Mouse (Mus musculus) stomach, embryonic 15.5 days (tissue): ENCODE measurements around the gene Tex45. TPM values are rescaled to one million over a fixed set of nuclear protein-coding genes. Genes with fewer than 3 reads are reported as not detected.

Experiments used
- ATAC-seq: fragments of 200-750 bp; cut with Nextera tagmentation; 2 replicates; pipeline ENCODE4 v1.8.0; 2017; ENCODE audit warnings: low read depth, moderate number of reproducible peaks, moderate TSS enrichment; ENCODE audit not compliant: insufficient read depth, low FRiP score
- H3K27ac ChIP-seq: fragments of 300-500 bp; sonication (generic); 2 replicates; pipeline ENCODE4 v1.5.1; 2015; ENCODE audit warnings: mild to moderate bottlenecking, inconsistent platforms
- H3K27me3 ChIP-seq: fragments of 300-500 bp; sonication (generic); replicated peaks from 2 replicates; pipeline ENCODE4 v1.6.1; 2015; ENCODE audit warnings: inconsistent platforms
- H3K36me3 ChIP-seq: fragments of 300-500 bp; sonication (generic); 2 replicates; pipeline ENCODE4 v1.6.1; 2015; ENCODE audit warnings: inconsistent platforms
- H3K4me1 ChIP-seq: fragments of 300-500 bp; sonication (generic); 2 replicates; pipeline ENCODE4 v1.6.1; 2015; ENCODE audit warnings: inconsistent platforms
- H3K4me2 ChIP-seq: fragments of 300-500 bp; sonication (generic); 2 replicates; pipeline ENCODE4 v1.6.1; 2015; ENCODE audit warnings: mild to moderate bottlenecking, inconsistent platforms
- H3K4me3 ChIP-seq: fragments of 300-500 bp; sonication (generic); replicated peaks from 2 replicates; pipeline ENCODE4 v1.5.1; 2015; ENCODE audit warnings: inconsistent platforms
- H3K9ac ChIP-seq: fragments of 300-500 bp; sonication (generic); 2 replicates; pipeline ENCODE4 v1.6.1; 2015; ENCODE audit warnings: inconsistent platforms
- H3K9me3 ChIP-seq: fragments of 300-500 bp; sonication (generic); 2 replicates; pipeline ENCODE4 v1.6.1; 2016; ENCODE audit warnings: inconsistent platforms
- WGBS: fragments of 180-500 bp; shearing (Covaris S2); methylation state at CpG from one replicate; pipeline ENCODE4 v1.1.7; 2015; 5-methylcytosine and 5-hydroxymethylcytosine counted together
- polyA plus RNA-seq: library from polyadenylated mRNA; unstranded; fragments of >200 nt; fragmentation: Nextera tagmentation; extraction: Ambion mirVana; gene quantifications from 2 replicates; pipeline ENCODE4 v1.2.1, GENCODE M21; 2015

The Tex45 gene
- polyA plus RNA-seq, 1 experiment from 2014 or later: not detected

DNA sequence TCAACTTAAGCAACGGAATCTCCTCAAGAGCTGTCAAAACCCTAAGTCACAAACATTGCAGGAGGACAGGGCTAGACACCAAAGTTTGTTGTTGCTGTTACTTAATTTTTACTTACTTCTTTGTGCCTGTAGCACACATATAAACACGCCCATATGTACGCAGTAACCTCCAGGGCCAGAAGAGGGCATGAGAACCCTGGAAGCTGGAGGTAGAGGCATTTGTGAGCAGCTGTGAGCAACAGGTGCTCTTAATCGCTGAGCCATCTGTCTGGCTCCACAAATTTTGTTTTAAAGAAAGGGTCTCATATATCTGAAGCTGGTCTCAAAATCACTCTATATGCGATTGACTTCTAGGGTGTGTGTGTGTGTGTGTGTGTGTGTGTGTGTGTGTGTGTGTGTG is 6.4 kb upstream of the Tex45 start:
- Histone ChIP-seq H3K9me3 (no peaks in the 10 kb centered on the region), H3K27me3 (no peaks in the 10 kb centered on the region), H3K4me2 (no peak overlapping the region), H3K27ac (no peak overlapping the region), H3K4me1 (no peaks in the 10 kb centered on the region), H3K4me3 (no peak overlapping the region), H3K9ac (no peak overlapping the region), H3K36me3 (no peaks in the 10 kb centered on the region)
- ATAC-seq: no peak
- WGBS: 45% methylated on average over 5 of the region's 5 CpGs

DNA sequence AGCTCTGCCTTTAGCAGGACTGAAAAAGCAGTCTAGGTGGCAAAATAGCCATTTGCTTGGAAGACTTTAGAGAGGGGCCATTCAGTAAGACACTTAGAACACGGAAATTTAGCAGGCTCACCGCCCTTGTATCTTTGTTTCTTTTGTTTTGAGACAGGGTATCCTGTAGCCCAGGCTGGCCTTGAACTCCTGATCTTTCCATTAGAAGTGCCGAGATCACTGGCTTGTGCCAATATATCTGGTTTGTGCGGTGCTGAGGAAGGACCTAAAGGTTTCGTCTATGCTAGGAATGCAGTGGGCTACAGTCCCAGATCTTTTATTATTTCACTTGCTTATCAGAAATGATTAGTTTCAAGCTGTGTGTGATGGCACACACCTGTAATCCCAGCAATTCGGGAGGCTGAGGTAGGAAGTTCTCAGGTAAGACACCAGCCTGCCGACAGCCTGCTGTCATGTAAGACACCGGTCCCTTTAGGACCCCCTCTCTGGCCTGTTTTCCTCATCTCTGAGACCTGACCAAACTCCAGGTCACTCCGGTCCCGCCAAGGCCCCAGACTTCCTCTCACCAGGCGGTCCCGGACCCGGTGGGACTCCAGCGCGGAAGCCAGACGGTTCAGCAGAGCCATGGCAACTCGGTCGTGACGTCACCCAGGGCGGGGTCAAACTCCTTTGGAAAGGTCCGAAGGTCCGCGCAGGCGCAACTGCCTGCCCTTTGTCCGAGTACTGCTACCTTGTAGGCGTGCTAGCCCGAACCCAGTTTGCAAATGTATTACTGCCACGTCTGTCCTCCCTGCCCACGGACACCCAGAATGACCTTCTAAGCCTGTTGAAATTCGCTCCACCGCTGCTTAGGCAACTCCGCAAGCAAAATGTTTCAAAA is 3.4 kb upstream of the Tex45 start, which contains the start of gene Pex11g:
TSS of gene Pex11g (minus strand) at position 675 of the 880 bp plus-strand sequence.
- Histone ChIP-seq H3K9me3 (no peaks in the 10 kb centered on the region), H3K4me3 (peak within 1 kb of the TSS; percentile 52), H3K9ac (peak within 1 kb of the TSS; percentile 45; the same call in 1 of the 2 replicates), H3K27ac (peak within 1 kb of the TSS; percentile 67), H3K4me1 (no peaks in the 10 kb centered on the region), H3K4me2 (peak within 1 kb of the TSS; percentile 67), H3K36me3 (no peaks in the 10 kb centered on the region), H3K27me3 (no peaks in the 10 kb centered on the region)
- WGBS: 6% methylated on average over 32 of the region's 32 CpGs
- peak; percentile 94 for ATAC-seq

DNA sequence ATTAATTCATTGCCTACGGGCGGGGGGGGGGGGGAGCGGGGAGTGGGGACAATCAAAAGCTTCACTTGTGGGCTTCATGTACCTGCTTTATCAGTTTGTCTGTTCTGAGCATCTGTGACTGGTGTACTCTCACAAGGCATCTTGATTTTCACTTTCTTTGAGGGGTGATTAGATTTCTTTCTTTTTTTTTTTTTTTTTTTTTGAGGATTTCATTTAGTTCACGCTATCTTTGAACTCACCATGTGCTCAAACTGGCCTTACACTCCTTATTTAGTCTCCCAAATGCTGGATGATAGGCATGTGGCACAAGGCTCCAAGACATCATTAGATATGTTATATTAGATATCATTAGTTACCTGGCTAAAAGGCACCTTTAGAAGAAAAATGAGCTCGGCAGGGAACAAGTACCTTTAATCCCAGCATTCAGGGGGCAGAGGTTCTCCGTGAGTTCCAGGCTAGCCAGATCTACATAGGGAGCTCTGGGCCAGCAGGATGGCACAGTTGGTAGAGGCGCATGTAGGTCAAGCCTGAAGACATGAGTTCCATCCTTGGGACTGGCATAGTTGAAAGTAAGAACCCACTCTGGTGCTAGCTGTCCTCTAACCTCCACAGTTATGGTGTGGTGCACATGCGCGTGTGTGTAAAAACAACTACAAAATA is 2.6 kb upstream of the Tex45 start:
- H3K9ac ChIP-seq: peak overlapping the region; percentile 45; the same call in 1 of the 2 replicates
- no peaks in the 10 kb centered on the region for H3K27me3 ChIP-seq
- 51% methylated on average over 9 of the region's 9 CpGs for WGBS
- no peaks in the 10 kb centered on the region for H3K9me3 ChIP-seq
- peak overlapping the region; percentile 67 for H3K4me2 ChIP-seq
- H3K4me1 ChIP-seq: no peaks in the 10 kb centered on the region
- ATAC-seq: no peak
- peak overlapping the region; percentile 52 for H3K4me3 ChIP-seq
- peak overlapping the region; percentile 67; the same call in 1 of the 2 replicates for H3K27ac ChIP-seq
- no peaks in the 10 kb centered on the region for H3K36me3 ChIP-seq

DNA sequence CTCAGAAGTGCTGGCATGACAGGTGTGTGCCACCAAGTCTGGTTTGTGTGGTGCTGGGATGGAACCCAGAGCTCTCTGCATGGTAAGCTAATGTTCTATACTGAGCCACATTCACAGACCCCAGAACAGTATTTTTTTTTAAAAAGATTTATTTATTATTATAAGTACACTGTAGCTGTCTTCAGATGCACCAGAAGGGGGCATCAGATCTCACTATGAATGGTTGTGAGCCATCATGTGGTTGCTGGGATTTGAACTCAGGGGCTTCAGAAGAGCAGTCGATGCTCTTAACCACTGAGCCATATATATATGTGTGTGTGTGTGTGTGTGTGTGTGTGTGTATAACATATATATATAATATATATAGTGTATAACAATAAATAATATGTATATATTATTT is 1.8 kb upstream of the Tex45 start:
- Histone ChIP-seq H3K9ac (no peak overlapping the region), H3K27me3 (no peaks in the 10 kb centered on the region), H3K4me3 (no peak overlapping the region), H3K4me1 (no peaks in the 10 kb centered on the region), H3K9me3 (no peaks in the 10 kb centered on the region), H3K27ac (no peak overlapping the region), H3K4me2 (no peak overlapping the region), H3K36me3 (no peaks in the 10 kb centered on the region)
- ATAC-seq: no peak
- 80% methylated on average over 1 of the region's 1 CpGs for WGBS

DNA sequence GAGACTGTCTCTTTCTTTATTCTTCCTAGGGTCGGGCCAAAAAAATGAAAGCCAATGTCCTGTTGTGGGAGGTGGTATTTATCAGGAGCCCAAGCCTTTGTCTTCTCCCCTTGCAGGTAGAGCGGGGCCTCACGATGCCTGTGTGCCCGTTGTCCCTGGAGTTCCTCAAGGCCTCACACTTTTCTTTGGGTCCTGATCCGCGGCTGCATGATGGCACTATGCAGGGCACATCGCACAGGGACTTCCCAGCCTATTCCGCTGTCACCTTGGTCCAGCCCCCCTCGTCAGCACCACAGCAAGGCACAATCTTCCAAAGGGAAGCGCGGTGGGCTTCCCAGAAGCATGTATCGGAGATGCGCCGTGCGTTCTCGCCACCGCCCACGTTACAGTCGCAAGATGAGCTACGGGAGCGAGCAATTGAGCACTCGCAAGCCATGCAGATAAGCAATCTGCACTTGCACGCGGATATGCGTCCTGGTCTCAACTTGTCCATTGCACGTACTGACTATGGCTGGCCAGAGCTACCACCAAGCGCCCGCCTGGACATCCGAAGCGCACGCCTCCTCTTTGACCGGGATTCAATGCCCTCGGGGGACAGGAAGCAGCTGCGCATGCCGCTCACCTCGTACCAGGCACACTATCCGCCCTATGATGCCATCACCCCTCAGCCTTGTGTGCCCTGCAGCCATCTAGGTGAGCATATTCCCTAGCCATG is 5.2 kb downstream of the Tex45 start:
- Histone ChIP-seq H3K4me2 (peak overlapping the region; percentile 55), H3K9me3 (no peaks in the 10 kb centered on the region), H3K9ac (no peak overlapping the region), H3K4me1 (no peaks in the 10 kb centered on the region), H3K4me3 (peak overlapping the region; percentile 23), H3K27me3 (peaks cover 6% of the 10 kb centered on the region; the same call in 1 of the 2 replicates), H3K27ac (no peak overlapping the region), H3K36me3 (no peaks in the 10 kb centered on the region)
- 27% methylated on average over 37 of the region's 37 CpGs for WGBS
- ATAC-seq: no peak

DNA sequence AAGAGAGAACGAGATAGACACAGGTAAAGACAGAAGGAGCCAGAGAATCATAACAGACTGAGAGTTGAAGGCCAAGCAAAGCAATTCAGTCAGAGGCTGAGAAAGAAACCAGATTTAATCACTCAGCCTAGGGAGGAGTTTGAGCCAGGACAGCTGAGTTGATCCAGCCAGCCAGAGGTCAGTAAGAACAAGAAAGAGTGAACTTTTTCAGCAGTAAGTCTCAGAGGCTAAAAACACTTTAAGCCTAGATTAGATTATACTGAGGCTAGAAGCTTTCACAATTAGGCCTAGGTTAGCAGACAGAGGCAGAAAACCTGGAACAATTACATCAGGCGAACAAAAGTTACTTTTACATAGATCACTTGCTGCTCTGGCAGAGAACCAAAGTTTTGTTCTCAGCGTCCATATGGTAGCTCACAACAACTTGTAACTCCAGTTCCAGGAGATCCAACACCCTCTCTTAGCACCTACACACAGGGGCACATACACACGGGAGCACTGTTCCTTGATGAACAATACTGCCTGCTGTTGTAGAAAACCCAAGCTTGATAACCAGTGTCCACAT is 9.6 kb downstream of the Tex45 start:
- Histone ChIP-seq H3K36me3 (no peaks in the 10 kb centered on the region), H3K4me3 (no peak overlapping the region), H3K9ac (no peak overlapping the region), H3K4me2 (no peak overlapping the region), H3K4me1 (no peaks in the 10 kb centered on the region), H3K27ac (0 out of 2 replicates have a peak overlapping the region, but pooled peaks have one; percentile 11), H3K9me3 (no peaks in the 10 kb centered on the region), H3K27me3 (peaks cover 6% of the 10 kb centered on the region; the same call in 1 of the 2 replicates)
- 43% methylated on average over 4 of the region's 4 CpGs for WGBS
- no peak for ATAC-seq

DNA sequence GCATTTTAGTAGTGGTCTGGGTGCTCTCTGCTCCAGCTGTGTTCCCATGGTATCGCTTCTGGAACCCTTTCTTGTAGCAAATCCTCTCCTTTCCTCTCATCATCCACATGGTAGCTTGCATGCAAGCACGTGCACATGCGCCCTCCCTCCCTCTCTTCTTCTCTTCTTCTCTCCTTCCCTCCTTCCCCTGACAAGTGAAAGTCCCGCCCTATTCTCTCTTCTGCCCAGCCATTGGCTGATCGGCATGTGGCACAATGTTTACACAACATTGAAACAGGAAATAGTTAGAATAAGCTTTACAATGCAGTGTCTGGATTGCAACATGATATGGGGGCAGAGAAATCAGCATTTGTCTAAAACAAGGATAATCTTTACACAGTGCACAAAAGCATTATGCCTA is 10.9 kb downstream of the Tex45 start:
- H3K36me3 ChIP-seq: no peaks in the 10 kb centered on the region
- H3K4me2 ChIP-seq: no peak overlapping the region
- no peak for ATAC-seq
- no peak overlapping the region for H3K9ac ChIP-seq
- no peaks in the 10 kb centered on the region for H3K4me1 ChIP-seq
- H3K27me3 ChIP-seq: no peaks in the 10 kb centered on the region
- H3K27ac ChIP-seq: no peak overlapping the region
- H3K9me3 ChIP-seq: no peaks in the 10 kb centered on the region
- WGBS: 61% methylated on average over 5 of the region's 5 CpGs
- H3K4me3 ChIP-seq: no peak overlapping the region

DNA sequence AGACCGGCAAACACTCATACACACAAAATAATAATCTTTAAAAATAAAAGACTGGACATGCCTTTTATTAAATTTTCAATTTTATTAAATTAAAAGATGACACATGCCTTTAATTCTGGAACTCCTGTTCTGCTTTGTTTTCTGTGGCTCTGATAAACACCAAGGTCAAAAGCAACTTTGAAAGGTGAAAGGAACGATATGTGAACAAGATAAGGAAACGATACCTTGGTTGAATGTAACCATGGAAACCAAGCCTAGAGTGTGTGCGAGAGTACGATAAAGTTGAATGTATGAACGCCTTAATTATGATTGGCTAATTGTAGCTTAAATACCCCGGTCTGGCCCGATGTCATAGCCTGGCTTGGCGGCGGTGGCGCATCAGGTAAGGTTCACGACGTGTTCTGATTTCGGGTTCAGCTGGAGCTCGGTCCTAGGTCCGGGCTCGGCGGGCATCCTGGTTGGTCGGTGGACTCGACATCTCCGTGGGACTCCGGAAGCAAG is 11.6 kb downstream of the Tex45 start:
- H3K36me3 ChIP-seq: no peaks in the 10 kb centered on the region
- no peak overlapping the region for H3K4me2 ChIP-seq
- 84% methylated on average over 22 of the region's 22 CpGs for WGBS
- no peak for ATAC-seq
- H3K9me3 ChIP-seq: no peaks in the 10 kb centered on the region
- H3K4me1 ChIP-seq: no peaks in the 10 kb centered on the region
- no peak overlapping the region for H3K9ac ChIP-seq
- no peaks in the 10 kb centered on the region for H3K27me3 ChIP-seq
- H3K4me3 ChIP-seq: no peak overlapping the region
- no peak overlapping the region for H3K27ac ChIP-seq

DNA sequence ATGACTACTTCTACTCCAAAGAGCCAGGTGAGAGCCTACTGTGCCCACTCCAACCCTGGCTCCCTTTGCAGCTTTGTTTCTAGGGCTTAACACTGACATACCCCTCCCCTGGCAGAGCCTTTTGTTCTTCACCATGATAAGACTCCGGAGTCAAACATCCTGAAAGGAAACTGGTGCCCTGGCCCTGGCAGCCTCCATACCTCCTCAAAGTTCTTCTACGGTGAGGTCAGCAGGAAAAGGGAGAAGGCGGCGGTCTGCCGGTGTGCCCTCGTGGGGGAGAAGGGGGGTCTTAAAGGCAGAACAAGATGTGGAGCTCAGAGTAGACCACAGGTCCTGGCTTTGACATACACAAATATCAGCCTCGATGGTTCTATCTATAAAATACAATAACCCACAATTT is 12.9 kb downstream of the Tex45 start:
- no peak overlapping the region for H3K4me2 ChIP-seq
- H3K27ac ChIP-seq: no peak overlapping the region
- no peaks in the 10 kb centered on the region for H3K4me1 ChIP-seq
- no peak overlapping the region for H3K4me3 ChIP-seq
- H3K9me3 ChIP-seq: no peaks in the 10 kb centered on the region
- H3K36me3 ChIP-seq: no peaks in the 10 kb centered on the region
- WGBS: 70% methylated on average over 7 of the region's 7 CpGs
- ATAC-seq: no peak
- H3K9ac ChIP-seq: no peak overlapping the region
- no peaks in the 10 kb centered on the region for H3K27me3 ChIP-seq

DNA sequence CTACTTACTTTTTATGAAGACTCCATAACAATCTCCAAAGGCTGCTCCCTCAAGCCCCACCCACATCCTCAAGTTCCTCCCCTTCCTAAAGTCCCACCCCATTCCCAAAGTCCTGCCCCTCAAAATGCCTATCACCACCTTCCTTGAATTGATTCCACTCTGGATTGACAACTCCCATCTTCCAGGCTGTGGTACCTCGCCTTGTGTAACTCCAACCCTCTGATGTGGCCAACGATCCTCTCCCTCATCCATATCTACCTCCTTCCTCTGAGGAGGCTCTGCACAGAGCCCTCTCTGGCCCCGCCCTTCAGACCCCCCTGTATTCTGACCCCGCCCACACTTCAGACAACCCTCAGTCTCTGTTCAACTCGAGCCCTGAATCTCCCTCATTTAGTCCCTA is 14.5 kb downstream of the Tex45 start:
- Histone ChIP-seq H3K4me2 (no peak overlapping the region), H3K4me3 (no peak overlapping the region), H3K9ac (no peak overlapping the region), H3K9me3 (no peaks in the 10 kb centered on the region), H3K36me3 (no peaks in the 10 kb centered on the region), H3K4me1 (no peaks in the 10 kb centered on the region), H3K27me3 (no peaks in the 10 kb centered on the region), H3K27ac (no peak overlapping the region)
- 30% methylated on average over 5 of the region's 5 CpGs for WGBS
- ATAC-seq: no peak
